Mouse (Mus musculus): ENCODE results near the gene Pxn.

- TF ChIP-seq CTCF (IDR thresholded peaks at IDR 0.05; ENCODE audit: borderline replicate concordance, extremely low read depth, insufficient read depth, insufficient read length) (no peak), POLR2A (IDR thresholded peaks at IDR 0.05; ENCODE audit: borderline replicate concordance, extremely low read depth, insufficient read depth, insufficient read length, poor library complexity, severe bottlenecking) (no peak)
These were observed 11.0 kb downstream of the Pxn start for GRCm38 (mm10) chr5:115517501-115517900.
